Mouse (Mus musculus) bone marrow, adult 2 months (tissue): ENCODE results near the gene Bsnd. TPM values are rescaled to one million over a fixed set of nuclear protein-coding genes. Genes with fewer than 3 reads are reported as not detected.

Experiments used
- H3K27ac ChIP-seq: fragments of 200-500 bp; 2 replicates; pipeline ENCODE4 v1.5.1; 2012; ENCODE audit warnings: low read depth, mild to moderate bottlenecking, control low read depth, inconsistent platforms, low read length; ENCODE audit not compliant: control insufficient read depth, poor library complexity, insufficient read depth
- H3K4me1 ChIP-seq: fragments of 200-500 bp; 2 replicates; pipeline ENCODE4 v1.6.1; 2011; ENCODE audit warnings: low read length; ENCODE audit not compliant: control insufficient read depth, insufficient read depth
- H3K4me3 ChIP-seq: fragments of 200-500 bp; replicated peaks from 2 replicates; pipeline ENCODE3; 2011; ENCODE audit warnings: mild to moderate bottlenecking, low read depth, low read length, control low read depth; ENCODE audit not compliant: control insufficient read depth
- CTCF ChIP-seq: fragments of 200-500 bp; IDR thresholded peaks from 2 replicates; pipeline ENCODE4 v1.5.1; 2011; ENCODE audit warnings: low read length, control low read depth; ENCODE audit not compliant: control insufficient read depth, insufficient read depth
- POLR2A ChIP-seq: fragments of 200-500 bp; IDR thresholded peaks from 2 replicates; pipeline ENCODE4 v1.6.1; 2011; ENCODE audit warnings: low read depth, mild to moderate bottlenecking, control low read depth, low read length, borderline replicate concordance; ENCODE audit not compliant: control insufficient read depth
- WGBS: fragments of 180-500 bp; shearing (Covaris S2); methylation state at CpG from one replicate; pipeline ENCODE4 v1.1.7; 2018; 5-methylcytosine and 5-hydroxymethylcytosine counted together
- polyA plus RNA-seq: library from polyadenylated mRNA; stranded (reverse); fragments of >200 nt; gene quantifications from 2 replicates; pipeline ENCODE4 v1.2.4, GENCODE M21; 2011; ENCODE audit warnings: low replicate concordance; ENCODE audit not compliant: missing spikeins, insufficient read depth, insufficient read length

Gene Bsnd
- polyA plus RNA-seq, 1 experiment, result not detected

GRCm38 (mm10) chr4:106452401-106452800 lies 39.7 kb downstream of the Bsnd start:
- H3K4me1 ChIP-seq, result no peaks in the 10 kb centered on the region
- WGBS, result 78% methylated on average over 7 of the region's 7 CpGs
- H3K27ac ChIP-seq, result no peak overlapping the region

GRCm38 (mm10) chr4:106449306-106449705 lies 42.8 kb downstream of the Bsnd start:
- 80% methylated on average over 8 of the region's 8 CpGs for WGBS
- no peak overlapping the region for H3K27ac ChIP-seq
- H3K4me3 ChIP-seq, result no peak overlapping the region
- TF ChIP-seq CTCF, result no peak
- TF ChIP-seq POLR2A, result no peak
- H3K4me1 ChIP-seq, result no peaks in the 10 kb centered on the region

More at GRCm38 (mm10) chr4:106452401-106452800, 39.7 kb downstream of the Bsnd start:
- no peak overlapping the region for H3K4me3 ChIP-seq
- no peak for TF ChIP-seq CTCF
- TF ChIP-seq POLR2A, result no peak

- H3K4me1 ChIP-seq, result no peaks in the 10 kb centered on the region
- 81% methylated on average over 6 of the region's 6 CpGs for WGBS
- no peak overlapping the region for H3K27ac ChIP-seq
- H3K4me3 ChIP-seq, result no peak overlapping the region
- no peak for TF ChIP-seq POLR2A
- TF ChIP-seq CTCF, result no peak
These were observed 48.9 kb downstream of the Bsnd start for GRCm38 (mm10) chr4:106443182-106443581.

GRCm38 (mm10) chr4:106438763-106439162 lies 53.3 kb downstream of the Bsnd start:
- Histone ChIP-seq H3K27ac (no peak overlapping the region), H3K4me3 (no peak overlapping the region), H3K4me1 (no peaks in the 10 kb centered on the region)
- 86% methylated on average over 5 of the region's 5 CpGs for WGBS
- TF ChIP-seq CTCF (no peak), POLR2A (no peak)

GRCm38 (mm10) chr4:106437207-106437606 lies 54.9 kb downstream of the Bsnd start:
- no peak overlapping the region for H3K4me3 ChIP-seq
- H3K27ac ChIP-seq, result no peak overlapping the region
- 91% methylated on average over 5 of the region's 5 CpGs for WGBS
- no peak for TF ChIP-seq CTCF
- no peak for TF ChIP-seq POLR2A
- no peaks in the 10 kb centered on the region for H3K4me1 ChIP-seq

GRCm38 (mm10) chr4:106436475-106436874 lies 55.6 kb downstream of the Bsnd start:
- no peaks in the 10 kb centered on the region for H3K4me1 ChIP-seq
- 80% methylated on average over 4 of the region's 4 CpGs for WGBS
- H3K27ac ChIP-seq, result no peak overlapping the region
- TF ChIP-seq CTCF, result peak; percentile 56; the same call in 1 of the 2 replicates
- TF ChIP-seq POLR2A, result no peak
- no peak overlapping the region for H3K4me3 ChIP-seq

- Histone ChIP-seq H3K27ac (no peak overlapping the region), H3K4me3 (no peak overlapping the region), H3K4me1 (no peaks in the 10 kb centered on the region)
- WGBS, result 89% methylated on average over 2 of the region's 2 CpGs
- TF ChIP-seq POLR2A (no peak), CTCF (no peak)
These were observed 56.7 kb downstream of the Bsnd start for GRCm38 (mm10) chr4:106435426-106435825.

Other genes starting within 250 kb of the Bsnd start
- gene Usp24, start 176.1 kb downstream of the Bsnd start, polyA plus RNA-seq, result 7.4 and 9.8 TPM in 2 replicates
- gene Pcsk9, start 28.0 kb downstream of the Bsnd start, polyA plus RNA-seq, result not detected in 2 replicates
- 11.9 and 23.8 TPM in 2 replicates for gene Dhcr24, start 68.8 kb upstream of the Bsnd start, polyA plus RNA-seq
- not detected in 2 replicates for gene Lexm, start 125.0 kb upstream of the Bsnd start, polyA plus RNA-seq
- not detected in 2 replicates for gene Ttc22, start 130.1 kb upstream of the Bsnd start, polyA plus RNA-seq
- gene Pars2, start 158.8 kb upstream of the Bsnd start, polyA plus RNA-seq, result 1.9 and 4.0 TPM in 2 replicates
- 19.7 and 38.1 TPM in 2 replicates for gene Ttc4, start 186.7 kb upstream of the Bsnd start, polyA plus RNA-seq
- gene Mroh7, start 238.6 kb upstream of the Bsnd start, polyA plus RNA-seq, result 1.1 and 4.6 TPM in 2 replicates
- gene Fam151a, start 241.6 kb upstream of the Bsnd start, polyA plus RNA-seq, result not detected in 2 replicates